Mouse (Mus musculus): ENCODE measurements around the gene Wfdc6a. TPM values are rescaled to one million over a fixed set of nuclear protein-coding genes. Genes with fewer than 3 reads are reported as not detected.
"Not testable (repeated sequence)": the region's sequence is repeated elsewhere in the genome, so short reads cannot be mapped to it uniquely, and the experiment has no call there.

Wfdc6a gene
- polyA plus RNA-seq, 1 experiment, result 0.21 TPM

DNA sequence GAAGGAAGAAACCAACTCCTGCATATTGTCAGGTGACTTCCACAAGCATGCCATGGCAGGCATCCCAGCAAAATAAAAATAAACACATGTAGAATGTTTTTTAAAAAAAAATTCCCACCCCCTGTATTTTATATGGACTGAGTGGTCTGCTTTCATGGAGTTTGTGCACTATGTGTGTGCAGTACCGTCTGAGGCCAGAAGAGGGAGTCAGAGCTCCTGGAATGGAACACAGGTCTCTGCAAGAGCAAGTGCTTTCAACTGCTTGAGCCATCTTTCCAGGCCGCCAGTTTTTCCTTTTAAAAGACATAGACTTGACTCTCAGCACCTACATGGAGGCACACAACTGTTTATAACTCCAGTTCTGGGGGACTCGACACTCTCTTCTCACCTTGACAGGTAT, 18.2 kb upstream of the Wfdc6a start:
- TF ChIP-seq CTCF (IDR thresholded peaks at IDR 0.05; ENCODE audit: extremely low read depth, insufficient read depth, insufficient read length, insufficient replicate concordance), result no peak
- TF ChIP-seq POLR2A (IDR thresholded peaks at IDR 0.05; ENCODE audit: low read depth, low read length), result no peak
- 88% methylated on average over 3 of the region's 3 CpGs for WGBS
- Histone ChIP-seq H3K27ac (ENCODE audit: insufficient read depth, low read length) (no peak overlapping the region), H3K27me3 (ENCODE audit: control insufficient read depth, insufficient read depth, low read length) (no peaks in the 10 kb centered on the region), H3K4me1 (ENCODE audit: control insufficient read depth, insufficient read depth, insufficient read length) (no peaks in the 10 kb centered on the region), H3K4me3 (ENCODE audit: extremely low read depth, insufficient read depth, insufficient read length) (no peak overlapping the region), H3K36me3 (ENCODE audit: control insufficient read depth, insufficient read depth, low read length) (no peaks in the 10 kb centered on the region)
- DNase-seq (ENCODE audit: low read depth in 1 of 2, low spot score in 2 of 2), result no peak

- TF ChIP-seq CTCF (IDR thresholded peaks at IDR 0.05; ENCODE audit: extremely low read depth, insufficient read depth, insufficient read length, insufficient replicate concordance) (no peak), POLR2A (IDR thresholded peaks at IDR 0.05; ENCODE audit: low read depth, low read length) (no peak)
- no peaks in the 10 kb centered on the region for H3K4me1 ChIP-seq (ENCODE audit: control insufficient read depth, insufficient read depth, insufficient read length)
- no peak overlapping the region for H3K27ac ChIP-seq (ENCODE audit: insufficient read depth, low read length)
- H3K27me3 ChIP-seq (ENCODE audit: control insufficient read depth, insufficient read depth, low read length), result no peaks in the 10 kb centered on the region
- no peak overlapping the region for H3K4me3 ChIP-seq (ENCODE audit: extremely low read depth, insufficient read depth, insufficient read length)
- no peak for DNase-seq (ENCODE audit: low read depth in 1 of 2, low spot score in 2 of 2)
- no peaks in the 10 kb centered on the region for H3K36me3 ChIP-seq (ENCODE audit: control insufficient read depth, insufficient read depth, low read length)
- 58% methylated on average over 3 of the region's 3 CpGs for WGBS
Observed at GRCm38 (mm10) chr2:164600179-164600578, 14.9 kb upstream of the Wfdc6a start.

GRCm38 (mm10) chr2:164593494-164593893, 8.2 kb upstream of the Wfdc6a start, which contains the start of gene Eppin:
Gene Eppin, minus strand, starts transcription at chr2:164593594.
- no peak within 1 kb of the TSS for H3K27ac ChIP-seq (ENCODE audit: insufficient read depth, low read length)
- no peaks in the 10 kb centered on the region for H3K4me1 ChIP-seq (ENCODE audit: control insufficient read depth, insufficient read depth, insufficient read length)
- no peak within 1 kb of the TSS for H3K4me3 ChIP-seq (ENCODE audit: extremely low read depth, insufficient read depth, insufficient read length)
- WGBS, result 81% methylated on average over 4 of the region's 4 CpGs
- 0 out of 2 replicates have a peak, but pooled peaks cover 1% of the 10 kb centered on the region for H3K27me3 ChIP-seq (ENCODE audit: control insufficient read depth, insufficient read depth, low read length)
- H3K36me3 ChIP-seq (ENCODE audit: control insufficient read depth, insufficient read depth, low read length), result no peaks in the 10 kb centered on the region
- TF ChIP-seq POLR2A (IDR thresholded peaks at IDR 0.05; ENCODE audit: low read depth, low read length) (no peak), CTCF (IDR thresholded peaks at IDR 0.05; ENCODE audit: extremely low read depth, insufficient read depth, insufficient read length, insufficient replicate concordance) (no peak)
- DNase-seq (ENCODE audit: low read depth in 1 of 2, low spot score in 2 of 2), result no peak

DNA sequence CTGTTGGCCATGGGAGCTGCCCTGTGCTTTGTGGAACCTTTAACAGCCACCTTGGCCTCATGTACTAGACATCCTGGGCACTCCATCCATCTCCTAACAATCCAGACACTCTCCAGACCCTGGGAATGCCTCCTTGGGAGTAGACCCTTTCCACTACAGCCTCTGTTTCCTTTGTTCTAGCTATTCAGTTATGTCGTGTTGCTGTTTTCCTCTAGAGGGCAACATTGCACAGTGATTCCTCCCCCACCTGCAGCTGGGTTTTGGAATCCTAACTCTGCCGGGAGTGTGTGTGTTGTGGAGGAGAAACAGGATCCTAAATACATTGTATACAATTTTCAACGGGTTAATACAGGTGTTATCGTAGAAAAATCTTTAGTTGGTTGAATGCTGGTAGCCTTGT, 6.8 kb upstream of the Wfdc6a start:
- H3K27me3 ChIP-seq (ENCODE audit: control insufficient read depth, insufficient read depth, low read length), result 0 out of 2 replicates have a peak, but pooled peaks cover 1% of the 10 kb centered on the region
- TF ChIP-seq POLR2A (IDR thresholded peaks at IDR 0.05; ENCODE audit: low read depth, low read length), result no peak
- peak; percentile 11; the same call in 1 of the 2 replicates for TF ChIP-seq CTCF (IDR thresholded peaks at IDR 0.05; ENCODE audit: extremely low read depth, insufficient read depth, insufficient read length, insufficient replicate concordance)
- no peaks in the 10 kb centered on the region for H3K4me1 ChIP-seq (ENCODE audit: control insufficient read depth, insufficient read depth, insufficient read length)
- WGBS, result 10% methylated on average over 4 of the region's 4 CpGs
- no peak overlapping the region for H3K27ac ChIP-seq (ENCODE audit: insufficient read depth, low read length)
- H3K36me3 ChIP-seq (ENCODE audit: control insufficient read depth, insufficient read depth, low read length), result no peaks in the 10 kb centered on the region
- DNase-seq (ENCODE audit: low read depth in 1 of 2, low spot score in 2 of 2), result no peak
- no peak overlapping the region for H3K4me3 ChIP-seq (ENCODE audit: extremely low read depth, insufficient read depth, insufficient read length)

DNA sequence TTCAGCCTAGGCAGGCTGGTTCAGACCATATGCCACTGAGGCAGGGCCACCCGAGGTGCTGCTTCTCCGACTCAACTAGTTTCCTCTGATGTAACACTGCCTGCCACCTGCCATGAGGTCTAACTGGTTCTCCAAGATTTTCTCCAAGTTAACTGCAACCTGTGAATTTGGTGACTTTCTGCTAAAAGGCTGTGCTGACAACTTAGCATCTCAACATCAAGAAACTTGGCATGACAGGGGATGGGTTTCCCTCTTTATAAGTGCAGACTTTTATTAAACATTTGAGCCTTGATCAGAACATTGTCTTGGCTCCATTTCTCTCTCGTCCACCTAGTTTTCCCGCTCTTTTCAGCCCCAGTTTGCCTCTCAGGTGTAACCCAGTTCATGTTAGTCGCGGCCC, 11.9 kb downstream of the Wfdc6a start, which contains the start of gene Spint3:
Gene Spint3 (minus strand): TSS at position 101 of the 400 bp plus-strand sequence.
- H3K4me1 ChIP-seq (ENCODE audit: control insufficient read depth, insufficient read depth, insufficient read length); DNase-seq (ENCODE audit: low read depth in 1 of 2, low spot score in 2 of 2); H3K4me3 ChIP-seq (ENCODE audit: extremely low read depth, insufficient read depth, insufficient read length); H3K27ac ChIP-seq (ENCODE audit: insufficient read depth, low read length); H3K36me3 ChIP-seq (ENCODE audit: control insufficient read depth, insufficient read depth, low read length); H3K27me3 ChIP-seq (ENCODE audit: control insufficient read depth, insufficient read depth, low read length): not testable (repeated sequence)
- WGBS, result 88% methylated on average over 6 of the region's 6 CpGs

DNA sequence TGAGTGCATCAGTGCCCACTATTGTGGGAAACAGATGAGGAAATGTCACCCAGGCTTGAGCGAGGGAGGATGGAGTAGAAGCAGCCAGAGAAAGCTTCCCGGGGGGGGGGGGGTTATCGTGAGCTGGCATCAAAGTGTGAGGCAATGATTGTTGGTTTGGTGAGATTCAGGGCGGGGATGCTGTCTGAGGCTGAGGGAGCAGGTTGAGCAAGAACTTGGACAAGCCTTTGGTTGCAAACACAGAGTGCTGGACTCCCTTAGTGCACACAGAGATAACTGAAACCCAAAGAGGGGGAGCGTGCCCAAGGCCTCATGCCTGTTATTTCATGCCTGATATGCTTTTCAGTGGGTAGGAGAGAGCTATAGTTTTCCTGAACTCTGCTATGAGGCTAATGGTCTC, 17.8 kb downstream of the Wfdc6a start:
- WGBS, result 82% methylated on average over 5 of the region's 5 CpGs
- Histone ChIP-seq H3K27ac (ENCODE audit: insufficient read depth, low read length) (no peak overlapping the region), H3K4me3 (ENCODE audit: extremely low read depth, insufficient read depth, insufficient read length) (no peak overlapping the region), H3K27me3 (ENCODE audit: control insufficient read depth, insufficient read depth, low read length) (peaks cover 3% of the 10 kb centered on the region; the same call in 1 of the 2 replicates), H3K4me1 (ENCODE audit: control insufficient read depth, insufficient read depth, insufficient read length) (no peaks in the 10 kb centered on the region; the same call in 1 of the 2 replicates), H3K36me3 (ENCODE audit: control insufficient read depth, insufficient read depth, low read length) (no peaks in the 10 kb centered on the region)
- no peak for DNase-seq (ENCODE audit: low read depth in 1 of 2, low spot score in 2 of 2)
- no peak for TF ChIP-seq POLR2A (IDR thresholded peaks at IDR 0.05; ENCODE audit: low read depth, low read length)
- no peak for TF ChIP-seq CTCF (IDR thresholded peaks at IDR 0.05; ENCODE audit: extremely low read depth, insufficient read depth, insufficient read length, insufficient replicate concordance)

- Histone ChIP-seq H3K27ac (ENCODE audit: insufficient read depth, low read length) (no peak overlapping the region), H3K36me3 (ENCODE audit: control insufficient read depth, insufficient read depth, low read length) (no peaks in the 10 kb centered on the region), H3K4me3 (ENCODE audit: extremely low read depth, insufficient read depth, insufficient read length) (no peak overlapping the region), H3K27me3 (ENCODE audit: control insufficient read depth, insufficient read depth, low read length) (peaks cover 3% of the 10 kb centered on the region; the same call in 1 of the 2 replicates), H3K4me1 (ENCODE audit: control insufficient read depth, insufficient read depth, insufficient read length) (no peaks in the 10 kb centered on the region; the same call in 1 of the 2 replicates)
- no peak for DNase-seq (ENCODE audit: low read depth in 1 of 2, low spot score in 2 of 2)
- WGBS, result 75% methylated on average over 2 of the region's 2 CpGs
- TF ChIP-seq POLR2A (IDR thresholded peaks at IDR 0.05; ENCODE audit: low read depth, low read length), result no peak
- TF ChIP-seq CTCF (IDR thresholded peaks at IDR 0.05; ENCODE audit: extremely low read depth, insufficient read depth, insufficient read length, insufficient replicate concordance), result no peak
Observed at GRCm38 (mm10) chr2:164566997-164567396, 18.2 kb downstream of the Wfdc6a start.

All from spleen, adult 2 months (tissue).